Mouse (Mus musculus): ENCODE data around the gene Plg. TPM values are rescaled to one million over a fixed set of nuclear protein-coding genes. Genes with fewer than 3 reads are reported as not detected.

Gene Plg
- total RNA-seq (2014; rRNA removed) (0.07 and 0.21 TPM in 2 replicates), polyA plus RNA-seq (2015; fragmentation: Nextera tagmentation; extraction: Ambion mirVana) (0.11 TPM in 1 of 2 replicates, not detected in the other)

DNA sequence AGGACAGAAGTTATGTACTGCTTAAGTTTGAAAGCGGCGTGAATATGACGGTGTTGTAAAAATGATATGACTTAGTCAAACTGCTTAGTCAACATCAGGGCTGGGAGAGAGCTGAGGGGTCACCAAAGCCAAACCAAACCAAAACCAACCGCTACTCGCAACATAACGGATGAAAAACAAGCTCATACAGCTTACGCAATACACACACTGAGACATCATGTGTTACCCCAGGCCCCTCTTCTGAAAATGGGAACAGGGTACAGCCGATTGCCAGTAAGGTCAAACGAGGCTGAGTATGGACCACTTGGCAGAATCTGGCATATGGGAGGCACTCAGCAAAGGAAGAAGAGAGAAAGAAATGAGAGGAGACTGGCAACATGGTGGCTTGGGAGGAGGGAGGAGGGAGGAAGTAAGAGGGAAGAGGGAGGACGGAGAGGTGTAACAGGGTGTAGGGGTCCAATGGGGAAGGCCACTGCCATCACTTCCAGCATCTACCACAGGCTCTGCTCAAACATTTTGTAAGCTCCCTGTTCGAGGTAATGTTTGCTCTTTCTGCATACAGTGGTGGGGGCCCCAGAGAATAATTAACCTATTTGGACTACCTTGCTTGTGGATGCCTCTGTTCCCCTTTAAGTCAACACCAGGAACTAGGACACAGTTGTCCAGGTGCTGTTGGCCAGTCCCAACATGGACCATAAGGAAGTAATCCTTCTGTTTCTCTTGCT, at the start of gene Plg:
Gene Plg (plus strand): TSS at position 628 of the 725 bp plus-strand sequence.
- DNase-seq (ENCODE audit: low spot score) (no peak), ATAC-seq (no peak)
- Histone ChIP-seq H3K36me3 (ENCODE audit: insufficient read depth, low read length) (no peaks in the 10 kb centered on the region), H3K27ac (no peak within 1 kb of the TSS), H3K27me3 (ENCODE audit: insufficient read depth, low read length) (no peaks in the 10 kb centered on the region), H3K9ac (replicated peaks; ENCODE audit: low read length) (no peak within 1 kb of the TSS), H3K4me3 (ENCODE audit: low read length) (no peak within 1 kb of the TSS), H3K4me2 (ENCODE audit: low read depth, low read length) (no peak within 1 kb of the TSS), H3K9me3 (ENCODE audit: low read length) (no peaks in the 10 kb centered on the region), H3K4me1 (ENCODE audit: insufficient read depth, low read length) (no peaks in the 10 kb centered on the region)
- 90% methylated on average over 11 of the region's 11 CpGs for WGBS
- TF ChIP-seq CTCF (IDR thresholded peaks at IDR 0.05; ENCODE audit: low read depth): no peak

GRCm38 (mm10) chr17:12335115-12335514, 43.3 kb upstream of the Plg start:
- Histone ChIP-seq H3K36me3 (ENCODE audit: insufficient read depth, low read length) (no peaks in the 10 kb centered on the region), H3K4me3 (ENCODE audit: low read length) (no peak overlapping the region), H3K4me1 (ENCODE audit: insufficient read depth, low read length) (no peaks in the 10 kb centered on the region), H3K27ac (no peak overlapping the region), H3K27me3 (ENCODE audit: insufficient read depth, low read length) (no peaks in the 10 kb centered on the region), H3K4me2 (ENCODE audit: low read depth, low read length) (no peak overlapping the region), H3K9me3 (ENCODE audit: low read length) (no peaks in the 10 kb centered on the region), H3K9ac (replicated peaks; ENCODE audit: low read length) (no peak overlapping the region)
- 60% methylated on average over 6 of the region's 6 CpGs for WGBS
- TF ChIP-seq CTCF (IDR thresholded peaks at IDR 0.05; ENCODE audit: low read depth): no peak
- ATAC-seq: no peak
- DNase-seq (ENCODE audit: low spot score): no peak

GRCm38 (mm10) chr17:12336073-12336868, 42.1 kb upstream of the Plg start:
- Histone ChIP-seq H3K9ac (replicated peaks; ENCODE audit: low read length) (no peak overlapping the region), H3K4me3 (ENCODE audit: low read length) (no peak overlapping the region), H3K4me2 (ENCODE audit: low read depth, low read length) (no peak overlapping the region), H3K36me3 (ENCODE audit: insufficient read depth, low read length) (no peaks in the 10 kb centered on the region), H3K27ac (no peak overlapping the region), H3K4me1 (ENCODE audit: insufficient read depth, low read length) (no peaks in the 10 kb centered on the region), H3K9me3 (ENCODE audit: low read length) (no peaks in the 10 kb centered on the region), H3K27me3 (ENCODE audit: insufficient read depth, low read length) (no peaks in the 10 kb centered on the region)
- ATAC-seq: no peak
- no peak for TF ChIP-seq CTCF (IDR thresholded peaks at IDR 0.05; ENCODE audit: low read depth)
- no peak for DNase-seq (ENCODE audit: low spot score)
- 83% methylated on average over 19 of the region's 19 CpGs for WGBS

- ATAC-seq (no peak), DNase-seq (ENCODE audit: low spot score) (no peak)
- Histone ChIP-seq H3K4me1 (ENCODE audit: insufficient read depth, low read length) (no peaks in the 10 kb centered on the region), H3K9ac (replicated peaks; ENCODE audit: low read length) (no peak overlapping the region), H3K4me2 (ENCODE audit: low read depth, low read length) (no peak overlapping the region), H3K4me3 (ENCODE audit: low read length) (no peak overlapping the region), H3K36me3 (ENCODE audit: insufficient read depth, low read length) (no peaks in the 10 kb centered on the region), H3K27me3 (ENCODE audit: insufficient read depth, low read length) (no peaks in the 10 kb centered on the region), H3K9me3 (ENCODE audit: low read length) (no peaks in the 10 kb centered on the region), H3K27ac (no peak overlapping the region)
- 68% methylated on average over 4 of the region's 4 CpGs for WGBS
- TF ChIP-seq CTCF (IDR thresholded peaks at IDR 0.05; ENCODE audit: low read depth): no peak
These were observed 41.3 kb upstream of the Plg start for GRCm38 (mm10) chr17:12337156-12337555.

DNA sequence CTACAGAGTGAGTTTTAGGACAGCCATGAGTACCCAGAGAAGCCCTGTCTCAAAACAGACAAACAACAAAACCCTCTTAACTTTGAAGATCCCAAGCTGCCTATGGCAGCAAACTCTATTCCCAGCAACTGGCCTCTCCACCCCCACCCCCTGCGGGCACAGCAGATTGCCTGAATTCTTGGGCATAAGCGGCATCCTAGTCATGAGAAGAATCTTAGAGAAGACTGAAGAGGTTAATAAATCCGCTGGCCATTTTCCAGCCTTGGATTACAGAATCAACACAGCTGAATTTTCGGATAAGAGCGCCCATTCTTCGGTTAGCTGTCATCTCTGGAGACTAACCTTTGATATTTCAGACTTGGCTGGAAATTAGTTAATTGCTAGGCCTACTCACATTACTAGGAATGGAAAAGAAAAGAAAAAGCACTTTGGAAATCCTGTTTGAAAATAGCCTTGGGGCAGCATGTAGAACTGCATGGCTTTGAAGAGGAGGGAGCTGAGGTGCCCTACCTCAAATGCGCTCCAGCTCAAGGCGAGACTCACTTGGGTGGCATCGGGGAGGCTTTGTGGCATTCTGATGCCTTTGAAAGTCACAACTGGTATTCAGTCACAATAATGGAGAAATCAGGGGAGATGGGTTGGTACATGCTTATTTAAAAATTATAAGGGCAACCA, 34.6 kb upstream of the Plg start:
- DNase-seq (ENCODE audit: low spot score): no peak
- no peak overlapping the region for H3K4me3 ChIP-seq (ENCODE audit: low read length)
- TF ChIP-seq CTCF (IDR thresholded peaks at IDR 0.05; ENCODE audit: low read depth): no peak
- no peak overlapping the region for H3K9ac ChIP-seq (replicated peaks; ENCODE audit: low read length)
- no peak overlapping the region for H3K4me2 ChIP-seq (ENCODE audit: low read depth, low read length)
- WGBS: 62% methylated on average over 9 of the region's 9 CpGs
- H3K4me1 ChIP-seq (ENCODE audit: insufficient read depth, low read length): no peaks in the 10 kb centered on the region
- no peak overlapping the region for H3K27ac ChIP-seq
- H3K36me3 ChIP-seq (ENCODE audit: insufficient read depth, low read length): no peaks in the 10 kb centered on the region
- H3K27me3 ChIP-seq (ENCODE audit: insufficient read depth, low read length): no peaks in the 10 kb centered on the region
- ATAC-seq: no peak
- H3K9me3 ChIP-seq (ENCODE audit: low read length): no peaks in the 10 kb centered on the region

DNA sequence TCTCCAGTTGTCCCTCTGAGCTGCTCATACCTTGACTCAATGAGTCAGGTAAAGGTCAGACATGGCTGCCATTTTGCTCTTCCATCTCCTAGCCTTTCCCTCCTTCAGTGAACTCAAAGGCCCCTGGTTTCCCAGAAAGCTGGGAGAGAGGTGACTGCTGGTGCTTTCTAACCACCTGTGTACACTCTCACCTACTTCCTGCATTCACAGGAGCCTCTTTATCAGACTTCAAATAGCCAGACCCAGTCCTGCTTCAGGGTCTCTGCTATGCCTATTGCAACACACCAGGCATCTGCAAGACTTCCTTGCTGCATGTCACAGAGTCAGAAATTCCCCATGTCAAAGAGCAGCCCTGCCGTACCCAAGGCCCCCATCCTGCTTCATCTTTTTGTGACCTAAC, 30.9 kb upstream of the Plg start:
- TF ChIP-seq CTCF (IDR thresholded peaks at IDR 0.05; ENCODE audit: low read depth): no peak
- 89% methylated on average over 1 of the region's 1 CpGs for WGBS
- H3K27me3 ChIP-seq (ENCODE audit: insufficient read depth, low read length): no peaks in the 10 kb centered on the region
- no peak for ATAC-seq
- H3K27ac ChIP-seq: no peak overlapping the region
- no peak for DNase-seq (ENCODE audit: low spot score)
- no peak overlapping the region for H3K4me3 ChIP-seq (ENCODE audit: low read length)
- no peaks in the 10 kb centered on the region for H3K9me3 ChIP-seq (ENCODE audit: low read length)
- H3K36me3 ChIP-seq (ENCODE audit: insufficient read depth, low read length): no peaks in the 10 kb centered on the region
- H3K4me1 ChIP-seq (ENCODE audit: insufficient read depth, low read length): no peaks in the 10 kb centered on the region
- no peak overlapping the region for H3K9ac ChIP-seq (replicated peaks; ENCODE audit: low read length)
- no peak overlapping the region for H3K4me2 ChIP-seq (ENCODE audit: low read depth, low read length)
